Mouse (Mus musculus): ENCODE results near the gene Ap2b1.

Ap2b1 gene

GRCm38 (mm10) chr11:83442596-83443267, 143.9 kb downstream of the Ap2b1 start:
- DNase-seq (ENCODE audit: low spot score): peak; percentile 81

GRCm38 (mm10) chr11:83443824-83444223, 145.0 kb downstream of the Ap2b1 start:
- no peak for DNase-seq (ENCODE audit: low spot score)

- no peak for DNase-seq (ENCODE audit: low spot score)
Observed at GRCm38 (mm10) chr11:83445001-83445400, 146.2 kb downstream of the Ap2b1 start.

GRCm38 (mm10) chr11:83447612-83448011, 148.8 kb downstream of the Ap2b1 start:
- DNase-seq (ENCODE audit: low spot score): no peak

GRCm38 (mm10) chr11:83448021-83448926, 149.4 kb downstream of the Ap2b1 start:
- DNase-seq (ENCODE audit: low spot score): no peak

GRCm38 (mm10) chr11:83448927-83449236, 150.1 kb downstream of the Ap2b1 start:
- DNase-seq (ENCODE audit: low spot score): no peak

GRCm38 (mm10) chr11:83449298-83449697, 150.5 kb downstream of the Ap2b1 start:
- no peak for DNase-seq (ENCODE audit: low spot score)

- DNase-seq (ENCODE audit: low spot score): no peak
Observed at GRCm38 (mm10) chr11:83450550-83450949, 151.7 kb downstream of the Ap2b1 start.

GRCm38 (mm10) chr11:83451281-83451680, 152.5 kb downstream of the Ap2b1 start:
- no peak for DNase-seq (ENCODE audit: low spot score)

GRCm38 (mm10) chr11:83454548-83454947, 155.7 kb downstream of the Ap2b1 start:
- DNase-seq (ENCODE audit: low spot score): no peak
